Mouse (Mus musculus) neural tube, embryonic 12.5 days (tissue): ENCODE measurements around the gene Stub1. TPM values are rescaled to one million over a fixed set of nuclear protein-coding genes. Genes with fewer than 3 reads are reported as not detected.
"Not testable (repeated sequence)": the region's sequence is repeated elsewhere in the genome, so short reads cannot be mapped to it uniquely, and the experiment has no call there.

Experiments
- ATAC-seq: fragments of 200-750 bp; cut with Nextera tagmentation; 2 replicates; pipeline ENCODE4 v1.8.0; 2017; ENCODE audit warnings: low read depth, mild to moderate bottlenecking, moderate TSS enrichment, moderate library complexity; ENCODE audit not compliant: low FRiP score
- H3K27ac ChIP-seq: fragments of 300-500 bp; sonication (generic); 2 replicates; pipeline ENCODE4 v1.5.1; 2016
- H3K27me3 ChIP-seq: fragments of 300-500 bp; sonication (generic); replicated peaks from 2 replicates; pipeline ENCODE4 v1.6.1; 2016; ENCODE audit warnings: mild to moderate bottlenecking
- H3K36me3 ChIP-seq: fragments of 300-500 bp; sonication (generic); 2 replicates; pipeline ENCODE4 v1.6.1; 2016; ENCODE audit warnings: mild to moderate bottlenecking
- H3K4me1 ChIP-seq: fragments of 300-500 bp; sonication (generic); 2 replicates; pipeline ENCODE4 v1.6.1; 2016
- H3K4me2 ChIP-seq: fragments of 300-500 bp; sonication (generic); replicated peaks from 2 replicates; pipeline ENCODE4 v1.6.1; 2016; ENCODE audit warnings: mild to moderate bottlenecking
- H3K4me3 ChIP-seq: fragments of 300-500 bp; sonication (generic); 2 replicates; pipeline ENCODE4 v1.5.1; 2016
- H3K9ac ChIP-seq: fragments of 300-500 bp; sonication (generic); 2 replicates; pipeline ENCODE4 v1.6.1; 2016; ENCODE audit warnings: mild to moderate bottlenecking
- H3K9me3 ChIP-seq: fragments of 300-500 bp; sonication (generic); 2 replicates; pipeline ENCODE4 v1.6.1; 2016; ENCODE audit warnings: mild to moderate bottlenecking
- WGBS: fragments of 180-500 bp; shearing (Covaris S2); methylation state at CpG from one replicate; pipeline ENCODE4 v1.1.7; 2016; 5-methylcytosine and 5-hydroxymethylcytosine counted together
- polyA plus RNA-seq: library from polyadenylated mRNA; unstranded; fragments of >200 nt; fragmentation: Nextera tagmentation; extraction: Ambion mirVana; gene quantifications from 2 replicates; pipeline ENCODE4 v1.2.1, GENCODE M21; 2016

The Stub1 gene
- polyA plus RNA-seq, 1 experiment from 2014 or later, result 293 TPM

GRCm38 (mm10) chr17:25875171-25876136, 42.2 kb upstream of the Stub1 start:
- ATAC-seq, result peak; percentile 89
- Histone ChIP-seq H3K9ac (peak overlapping the region; percentile 81), H3K4me1 (peaks cover 24% of the 10 kb centered on the region), H3K27ac (peak overlapping the region; percentile 85), H3K27me3 (no peaks in the 10 kb centered on the region), H3K9me3 (no peaks in the 10 kb centered on the region), H3K36me3 (peaks cover 23% of the 10 kb centered on the region), H3K4me2 (peak overlapping the region; percentile 96), H3K4me3 (peak overlapping the region; percentile 78)
- WGBS, result 2% methylated on average over 59 of the region's 59 CpGs

DNA sequence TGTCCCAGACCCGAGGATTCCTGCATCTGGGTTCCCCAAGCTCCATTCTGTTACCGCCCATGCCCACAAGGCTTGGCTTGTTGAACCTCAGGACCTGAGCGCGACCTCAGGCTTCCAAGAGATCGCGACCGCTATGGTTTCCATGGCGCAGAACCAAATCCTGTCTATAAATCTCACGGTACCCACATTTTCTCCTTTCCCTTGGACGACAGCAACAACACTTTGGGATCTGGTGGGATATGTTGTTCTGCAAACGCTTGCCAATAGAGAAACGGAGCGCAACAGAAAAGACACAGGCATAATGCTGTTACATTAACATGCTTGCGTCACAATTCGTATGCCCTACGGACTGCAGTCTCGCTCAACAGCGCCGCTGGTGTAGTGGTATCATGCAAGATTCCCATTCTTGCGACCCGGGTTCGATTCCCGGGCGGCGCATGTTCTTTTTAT, 41.5 kb upstream of the Stub1 start, which contains the start of gene Mettl26:
Mettl26 (plus strand) TSS at position 354 of the 450 bp plus-strand sequence.
- Histone ChIP-seq H3K9me3 (no peaks in the 10 kb centered on the region), H3K4me2 (peak within 1 kb of the TSS; percentile 96), H3K4me3 (peak within 1 kb of the TSS; percentile 78), H3K9ac (peak within 1 kb of the TSS; percentile 81), H3K27ac (peak within 1 kb of the TSS; percentile 85), H3K36me3 (peaks cover 22% of the 10 kb centered on the region), H3K4me1 (peaks cover 16% of the 10 kb centered on the region), H3K27me3 (no peaks in the 10 kb centered on the region)
- peak; percentile 58 for ATAC-seq
- WGBS, result under 1% methylated on average over 25 of the region's 25 CpGs

DNA sequence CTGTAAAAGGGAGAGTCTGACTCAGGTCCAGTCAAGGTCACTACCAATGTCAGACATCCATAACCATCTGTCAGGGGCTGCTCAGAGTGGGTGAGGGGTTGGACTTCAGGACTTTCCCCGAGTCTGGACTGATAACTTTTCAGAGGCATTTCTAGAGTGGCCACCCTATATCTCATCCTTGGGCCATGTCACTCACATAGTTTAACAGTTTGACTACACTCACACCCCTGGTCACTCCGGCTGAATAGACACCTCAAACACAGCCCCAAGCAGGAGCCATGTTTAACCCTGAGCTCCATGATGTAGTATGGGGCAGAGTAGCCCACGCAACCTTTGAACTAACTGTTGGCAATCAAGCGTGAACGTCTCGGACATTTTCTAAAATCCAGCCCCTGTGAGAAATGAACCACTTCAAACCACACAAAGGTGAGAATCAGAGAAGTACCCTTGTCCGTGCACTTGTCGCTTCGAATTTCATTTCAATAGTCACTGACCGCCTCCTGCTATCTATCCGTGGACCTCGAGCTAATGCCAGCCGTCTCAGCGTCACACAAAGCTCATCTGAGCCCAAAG, 41.0 kb upstream of the Stub1 start:
- 7% methylated on average over 14 of the region's 14 CpGs for WGBS
- ATAC-seq, result no peak
- Histone ChIP-seq H3K9me3 (no peaks in the 10 kb centered on the region), H3K27me3 (no peaks in the 10 kb centered on the region), H3K9ac (0 out of 2 replicates have a peak overlapping the region, but pooled peaks have one; percentile 38), H3K27ac (peak overlapping the region; percentile 11; the same call in 1 of the 2 replicates), H3K4me2 (peak overlapping the region; percentile 96), H3K36me3 (peaks cover 17% of the 10 kb centered on the region), H3K4me3 (peak overlapping the region; percentile 78), H3K4me1 (peaks cover 15% of the 10 kb centered on the region)

GRCm38 (mm10) chr17:25873405-25874147, 40.4 kb upstream of the Stub1 start:
- no peak overlapping the region for H3K27ac ChIP-seq
- H3K9ac ChIP-seq, result no peak overlapping the region
- H3K36me3 ChIP-seq, result peaks cover 10% of the 10 kb centered on the region
- 77% methylated on average over 11 of the region's 11 CpGs for WGBS
- H3K4me2 ChIP-seq, result peak overlapping the region; percentile 96
- H3K4me1 ChIP-seq, result peaks cover 21% of the 10 kb centered on the region
- no peaks in the 10 kb centered on the region for H3K9me3 ChIP-seq
- ATAC-seq, result no peak
- H3K4me3 ChIP-seq, result 0 out of 2 replicates have a peak overlapping the region, but pooled peaks have one; percentile 78
- no peaks in the 10 kb centered on the region for H3K27me3 ChIP-seq

GRCm38 (mm10) chr17:25872676-25873075, 39.5 kb upstream of the Stub1 start:
- H3K9ac ChIP-seq, result no peak overlapping the region
- no peak overlapping the region for H3K27ac ChIP-seq
- 83% methylated on average over 3 of the region's 3 CpGs for WGBS
- no peaks in the 10 kb centered on the region for H3K27me3 ChIP-seq
- no peaks in the 10 kb centered on the region for H3K9me3 ChIP-seq
- ATAC-seq, result no peak
- H3K4me3 ChIP-seq, result no peak overlapping the region
- H3K4me2 ChIP-seq, result no peak overlapping the region
- peaks cover 27% of the 10 kb centered on the region for H3K4me1 ChIP-seq
- peaks cover 1% of the 10 kb centered on the region; the same call in 1 of the 2 replicates for H3K36me3 ChIP-seq

- H3K4me3 ChIP-seq, H3K36me3 ChIP-seq, H3K9ac ChIP-seq, H3K27me3 ChIP-seq, ATAC-seq, H3K9me3 ChIP-seq, H3K27ac ChIP-seq, H3K4me2 ChIP-seq: not testable (repeated sequence)
- peaks cover 24% of the 10 kb centered on the region for H3K4me1 ChIP-seq
These were observed 38.4 kb upstream of the Stub1 start for GRCm38 (mm10) chr17:25871566-25871965.

GRCm38 (mm10) chr17:25869954-25870353, 36.8 kb upstream of the Stub1 start:
- 88% methylated on average over 2 of the region's 2 CpGs for WGBS
- Histone ChIP-seq H3K4me3 (no peak overlapping the region), H3K36me3 (no peaks in the 10 kb centered on the region), H3K27me3 (no peaks in the 10 kb centered on the region), H3K27ac (no peak overlapping the region), H3K4me2 (no peak overlapping the region), H3K9me3 (no peaks in the 10 kb centered on the region), H3K4me1 (peaks cover 15% of the 10 kb centered on the region), H3K9ac (no peak overlapping the region)
- no peak for ATAC-seq

- H3K9me3 ChIP-seq, result no peaks in the 10 kb centered on the region
- no peak overlapping the region for H3K4me3 ChIP-seq
- no peaks in the 10 kb centered on the region for H3K27me3 ChIP-seq
- H3K9ac ChIP-seq, result no peak overlapping the region
- ATAC-seq, result no peak
- 94% methylated on average over 8 of the region's 8 CpGs for WGBS
- H3K4me2 ChIP-seq, result no peak overlapping the region
- no peak overlapping the region for H3K27ac ChIP-seq
- no peaks in the 10 kb centered on the region for H3K36me3 ChIP-seq
- peaks cover 15% of the 10 kb centered on the region for H3K4me1 ChIP-seq
These were observed 36.3 kb upstream of the Stub1 start for GRCm38 (mm10) chr17:25869498-25869897.

- peak within 1 kb of the TSS; percentile 84 for H3K4me3 ChIP-seq
- peaks cover 15% of the 10 kb centered on the region for H3K4me1 ChIP-seq
- peak within 1 kb of the TSS; percentile 69 for H3K9ac ChIP-seq
- H3K9me3 ChIP-seq, result no peaks in the 10 kb centered on the region
- WGBS, result under 1% methylated on average over 24 of the region's 24 CpGs
- H3K4me2 ChIP-seq, result peak within 1 kb of the TSS; percentile 99
- peak; percentile 87 for ATAC-seq
- no peaks in the 10 kb centered on the region for H3K27me3 ChIP-seq
- H3K36me3 ChIP-seq, result no peaks in the 10 kb centered on the region
- no peak within 1 kb of the TSS for H3K27ac ChIP-seq
These were observed 35.5 kb upstream of the Stub1 start, which contains the start of gene Mcrip2 for GRCm38 (mm10) chr17:25868601-25869191. Gene Mcrip2, minus strand, starts transcription at chr17:25868764.

GRCm38 (mm10) chr17:25867836-25868600, 34.8 kb upstream of the Stub1 start:
- no peaks in the 10 kb centered on the region for H3K9me3 ChIP-seq
- 1% methylated on average over 42 of the region's 42 CpGs for WGBS
- H3K4me2 ChIP-seq, result peak overlapping the region; percentile 99
- peaks cover 15% of the 10 kb centered on the region for H3K4me1 ChIP-seq
- no peaks in the 10 kb centered on the region for H3K36me3 ChIP-seq
- H3K4me3 ChIP-seq, result peak overlapping the region; percentile 84
- H3K27ac ChIP-seq, result no peak overlapping the region
- peak overlapping the region; percentile 69 for H3K9ac ChIP-seq
- no peaks in the 10 kb centered on the region for H3K27me3 ChIP-seq
- peak; percentile 54 for ATAC-seq

GRCm38 (mm10) chr17:25867509-25867835, 34.3 kb upstream of the Stub1 start:
- Histone ChIP-seq H3K4me2 (peak overlapping the region; percentile 99), H3K4me3 (peak overlapping the region; percentile 84; the same call in 1 of the 2 replicates), H3K4me1 (peaks cover 15% of the 10 kb centered on the region), H3K9me3 (no peaks in the 10 kb centered on the region), H3K9ac (no peak overlapping the region), H3K36me3 (no peaks in the 10 kb centered on the region), H3K27ac (no peak overlapping the region), H3K27me3 (no peaks in the 10 kb centered on the region)
- WGBS, result 12% methylated on average over 7 of the region's 7 CpGs
- no peak for ATAC-seq
